Mouse (Mus musculus): ENCODE measurements around the gene Gm26602. TPM values are rescaled to one million over a fixed set of nuclear protein-coding genes. Genes with fewer than 3 reads are reported as not detected.
A peak's percentile ranks its signal among the peaks of the same experiment; 100 is the strongest.

Gm26602 gene
- polyA plus RNA-seq (2012; ENCODE audit: insufficient read depth, low replicate concordance): not detected in 2 replicates

GRCm38 (mm10) chr10:79910556-79910955 is at the start of gene Gm26602:
Gene Gm26602 (plus strand): TSS chr10:79910856.
- no peak for TF ChIP-seq FLI1 (IDR thresholded peaks at IDR 0.05; ENCODE audit: low read length)
- TF ChIP-seq GATA1 (IDR thresholded peaks at IDR 0.05; ENCODE audit: borderline replicate concordance, low read length): no peak
- Histone ChIP-seq H3K9me3 (no peaks in the 10 kb centered on the region), H3K4me1 (peaks cover 80% of the 10 kb centered on the region), H3K36me3 (replicated peaks; ENCODE audit: low read length) (peaks cover 73% of the 10 kb centered on the region), H3K27me3 (replicated peaks) (no peaks in the 10 kb centered on the region), H3K4me3 (replicated peaks) (peak within 1 kb of the TSS; percentile 94)

GRCm38 (mm10) chr10:79861230-79862048 is 49.2 kb upstream of the Gm26602 start:
- peaks cover 92% of the 10 kb centered on the region for H3K36me3 ChIP-seq (replicated peaks; ENCODE audit: low read length)
- H3K27me3 ChIP-seq (replicated peaks): no peaks in the 10 kb centered on the region
- TF ChIP-seq GATA1 (IDR thresholded peaks at IDR 0.05; ENCODE audit: borderline replicate concordance, low read length) (no peak), FLI1 (IDR thresholded peaks at IDR 0.05; ENCODE audit: low read length) (no peak)
- peak overlapping the region; percentile 9 for H3K4me3 ChIP-seq (replicated peaks)
- no peaks in the 10 kb centered on the region for H3K9me3 ChIP-seq
- H3K4me1 ChIP-seq: peaks cover 84% of the 10 kb centered on the region

GRCm38 (mm10) chr10:79862049-79862788 is 48.4 kb upstream of the Gm26602 start:
- Histone ChIP-seq H3K9me3 (no peaks in the 10 kb centered on the region), H3K27me3 (replicated peaks) (no peaks in the 10 kb centered on the region), H3K36me3 (replicated peaks; ENCODE audit: low read length) (peaks cover 86% of the 10 kb centered on the region), H3K4me3 (replicated peaks) (no peak overlapping the region), H3K4me1 (peaks cover 84% of the 10 kb centered on the region)
- TF ChIP-seq GATA1 (IDR thresholded peaks at IDR 0.05; ENCODE audit: borderline replicate concordance, low read length) (no peak), FLI1 (IDR thresholded peaks at IDR 0.05; ENCODE audit: low read length) (no peak)

GRCm38 (mm10) chr10:79862925-79863324 is 47.7 kb upstream of the Gm26602 start:
- Histone ChIP-seq H3K4me3 (replicated peaks) (no peak overlapping the region), H3K9me3 (no peaks in the 10 kb centered on the region), H3K4me1 (peaks cover 79% of the 10 kb centered on the region), H3K27me3 (replicated peaks) (no peaks in the 10 kb centered on the region), H3K36me3 (replicated peaks; ENCODE audit: low read length) (peaks cover 79% of the 10 kb centered on the region)
- no peak for TF ChIP-seq GATA1 (IDR thresholded peaks at IDR 0.05; ENCODE audit: borderline replicate concordance, low read length)
- no peak for TF ChIP-seq FLI1 (IDR thresholded peaks at IDR 0.05; ENCODE audit: low read length)

- Histone ChIP-seq H3K27me3 (replicated peaks) (peaks cover 3% of the 10 kb centered on the region), H3K36me3 (replicated peaks; ENCODE audit: low read length) (peaks cover 62% of the 10 kb centered on the region), H3K4me1 (peaks cover 66% of the 10 kb centered on the region), H3K9me3 (no peaks in the 10 kb centered on the region), H3K4me3 (replicated peaks) (peak overlapping the region; percentile 67)
- TF ChIP-seq FLI1 (IDR thresholded peaks at IDR 0.05; ENCODE audit: low read length): no peak
Observed at GRCm38 (mm10) chr10:79864351-79865188, 46.1 kb upstream of the Gm26602 start.

- peaks cover 3% of the 10 kb centered on the region for H3K27me3 ChIP-seq (replicated peaks)
- H3K36me3 ChIP-seq (replicated peaks; ENCODE audit: low read length): peaks cover 56% of the 10 kb centered on the region
- H3K9me3 ChIP-seq: no peaks in the 10 kb centered on the region
- peaks cover 60% of the 10 kb centered on the region for H3K4me1 ChIP-seq
- TF ChIP-seq FLI1 (IDR thresholded peaks at IDR 0.05; ENCODE audit: low read length) (no peak), GATA1 (IDR thresholded peaks at IDR 0.05; ENCODE audit: borderline replicate concordance, low read length) (no peak)
- peak overlapping the region; percentile 67 for H3K4me3 ChIP-seq (replicated peaks)
Observed at GRCm38 (mm10) chr10:79865189-79865601, 45.5 kb upstream of the Gm26602 start.

GRCm38 (mm10) chr10:79865801-79866295 is 44.8 kb upstream of the Gm26602 start:
- TF ChIP-seq GATA1 (IDR thresholded peaks at IDR 0.05; ENCODE audit: borderline replicate concordance, low read length) (no peak), FLI1 (IDR thresholded peaks at IDR 0.05; ENCODE audit: low read length) (no peak)
- Histone ChIP-seq H3K9me3 (no peaks in the 10 kb centered on the region), H3K36me3 (replicated peaks; ENCODE audit: low read length) (peaks cover 49% of the 10 kb centered on the region), H3K4me1 (peaks cover 53% of the 10 kb centered on the region), H3K27me3 (replicated peaks) (peaks cover 3% of the 10 kb centered on the region), H3K4me3 (replicated peaks) (peak overlapping the region; percentile 21)

GRCm38 (mm10) chr10:79866601-79867000 is 44.1 kb upstream of the Gm26602 start:
- 0 out of 2 replicates have a peak, but pooled peaks cover 3% of the 10 kb centered on the region for H3K9me3 ChIP-seq
- H3K36me3 ChIP-seq (replicated peaks; ENCODE audit: low read length): peaks cover 42% of the 10 kb centered on the region
- peak overlapping the region; percentile 10 for H3K4me3 ChIP-seq (replicated peaks)
- TF ChIP-seq GATA1 (IDR thresholded peaks at IDR 0.05; ENCODE audit: borderline replicate concordance, low read length) (no peak), FLI1 (IDR thresholded peaks at IDR 0.05; ENCODE audit: low read length) (no peak)
- peaks cover 46% of the 10 kb centered on the region for H3K4me1 ChIP-seq
- H3K27me3 ChIP-seq (replicated peaks): peaks cover 3% of the 10 kb centered on the region

GRCm38 (mm10) chr10:79871845-79872244 is 38.8 kb upstream of the Gm26602 start:
- TF ChIP-seq FLI1 (IDR thresholded peaks at IDR 0.05; ENCODE audit: low read length): no peak
- no peak for TF ChIP-seq GATA1 (IDR thresholded peaks at IDR 0.05; ENCODE audit: borderline replicate concordance, low read length)
- Histone ChIP-seq H3K4me1 (peaks cover 42% of the 10 kb centered on the region), H3K27me3 (replicated peaks) (peaks cover 33% of the 10 kb centered on the region), H3K4me3 (replicated peaks) (peak overlapping the region; percentile 2), H3K9me3 (0 out of 2 replicates have a peak, but pooled peaks cover 3% of the 10 kb centered on the region), H3K36me3 (replicated peaks; ENCODE audit: low read length) (no peaks in the 10 kb centered on the region)

Measured in megakaryocyte, embryonic 14.5 days (primary cell).